Mouse (Mus musculus) lung, embryonic 16.5 days (tissue): Measurements from ENCODE around the gene Zfp62. TPM values are rescaled to one million over a fixed set of nuclear protein-coding genes. Genes with fewer than 3 reads are reported as not detected.
A peak's percentile ranks its signal among the peaks of the same experiment; 100 is the strongest.

Experiments used
- ATAC-seq: fragments of 200-750 bp; cut with Nextera tagmentation; 2 replicates; pipeline ENCODE4 v1.8.0; 2017; ENCODE audit warnings: low read depth, mild to moderate bottlenecking, moderate library complexity
- H3K27ac ChIP-seq: fragments of 300-500 bp; sonication (generic); 2 replicates; pipeline ENCODE4 v1.5.1; 2014; ENCODE audit warnings: mild to moderate bottlenecking, control low read depth, low read length
- H3K27me3 ChIP-seq: fragments of 300-500 bp; sonication (generic); 2 replicates; pipeline ENCODE4 v1.6.1; 2014; ENCODE audit warnings: low read depth, low read length, mixed read lengths; ENCODE audit not compliant: control insufficient read depth, insufficient read depth
- H3K36me3 ChIP-seq: fragments of 300-500 bp; sonication (generic); 2 replicates; pipeline ENCODE4 v1.6.1; 2014; ENCODE audit warnings: low read length; ENCODE audit not compliant: control insufficient read depth, insufficient read depth
- H3K4me1 ChIP-seq: fragments of 300-500 bp; sonication (generic); replicated peaks from 2 replicates; pipeline ENCODE4 v1.6.1; 2014; ENCODE audit warnings: low read length, mixed read lengths; ENCODE audit not compliant: control insufficient read depth, insufficient read depth
- H3K4me2 ChIP-seq: fragments of 300-500 bp; sonication (generic); 2 replicates; pipeline ENCODE4 v1.6.1; 2014; ENCODE audit warnings: low read depth, low read length, control low read depth
- H3K4me3 ChIP-seq: fragments of 300-500 bp; sonication (generic); 2 replicates; pipeline ENCODE4 v1.5.1; 2014; ENCODE audit warnings: mild to moderate bottlenecking, low read length, control low read depth
- H3K9ac ChIP-seq: fragments of 300-500 bp; sonication (generic); 2 replicates; pipeline ENCODE4 v1.6.1; 2014; ENCODE audit warnings: low read length, control low read depth
- H3K9me3 ChIP-seq: fragments of 300-500 bp; sonication (generic); 2 replicates; pipeline ENCODE4 v1.6.1; 2016; ENCODE audit warnings: low read length; ENCODE audit not compliant: control insufficient read depth
- WGBS: fragments of 180-500 bp; shearing (Covaris S2); extraction: QIAGEN DNeasy Blood & Tissue Kit; methylation state at CpG from one replicate; pipeline ENCODE4 v1.1.7; 2014; 5-methylcytosine and 5-hydroxymethylcytosine counted together
- polyA plus RNA-seq: library from polyadenylated mRNA; unstranded; fragments of >200 nt; fragmentation: Nextera tagmentation; extraction: Ambion mirVana; gene quantifications from 2 replicates; pipeline ENCODE4 v1.2.1, GENCODE M21; 2015

The Zfp62 gene
- polyA plus RNA-seq, 1 experiment from 2014 or later, result 38.2 TPM

- WGBS, result 55% methylated on average over 3 of the region's 3 CpGs
- H3K4me3 ChIP-seq, result no peak overlapping the region
- no peak for ATAC-seq
These were observed 32.5 kb downstream of the Zfp62 start for GRCm38 (mm10) chr11:49235459-49236207.

GRCm38 (mm10) chr11:49236891-49237290, 33.8 kb downstream of the Zfp62 start:
- H3K27ac ChIP-seq, result no peak overlapping the region

More at GRCm38 (mm10) chr11:49235459-49236207, 32.5 kb downstream of the Zfp62 start:
- Histone ChIP-seq H3K9me3 (no peaks in the 10 kb centered on the region), H3K36me3 (no peaks in the 10 kb centered on the region), H3K4me2 (no peak overlapping the region), H3K27ac (no peak overlapping the region), H3K27me3 (no peaks in the 10 kb centered on the region), H3K4me1 (peaks cover 2% of the 10 kb centered on the region; the same call in 1 of the 2 replicates), H3K9ac (no peak overlapping the region)

GRCm38 (mm10) chr11:49237532-49237931, 34.4 kb downstream of the Zfp62 start:
- Histone ChIP-seq H3K4me1 (peaks cover 2% of the 10 kb centered on the region; the same call in 1 of the 2 replicates), H3K27me3 (no peaks in the 10 kb centered on the region), H3K36me3 (no peaks in the 10 kb centered on the region), H3K9ac (no peak overlapping the region), H3K9me3 (no peaks in the 10 kb centered on the region), H3K4me3 (no peak overlapping the region), H3K4me2 (no peak overlapping the region), H3K27ac (no peak overlapping the region)
- ATAC-seq, result no peak
- WGBS, result 41% methylated on average over 2 of the region's 2 CpGs

More at GRCm38 (mm10) chr11:49236891-49237290, 33.8 kb downstream of the Zfp62 start:
- no peaks in the 10 kb centered on the region for H3K36me3 ChIP-seq
- no peak for ATAC-seq
- no peak overlapping the region for H3K4me2 ChIP-seq
- H3K4me1 ChIP-seq, result peaks cover 2% of the 10 kb centered on the region; the same call in 1 of the 2 replicates
- no peak overlapping the region for H3K4me3 ChIP-seq
- H3K9ac ChIP-seq, result no peak overlapping the region
- H3K9me3 ChIP-seq, result no peaks in the 10 kb centered on the region
- 52% methylated on average over 1 of the region's 1 CpGs for whole genome bisulfite sequencing
- H3K27me3 ChIP-seq, result no peaks in the 10 kb centered on the region

GRCm38 (mm10) chr11:49240310-49240709, 37.2 kb downstream of the Zfp62 start:
- H3K9me3 ChIP-seq, result no peaks in the 10 kb centered on the region
- ATAC-seq, result no peak
- no peaks in the 10 kb centered on the region for H3K27me3 ChIP-seq
- no peak overlapping the region for H3K27ac ChIP-seq
- H3K4me3 ChIP-seq, result no peak overlapping the region
- H3K4me1 ChIP-seq, result peaks cover 12% of the 10 kb centered on the region
- no peaks in the 10 kb centered on the region for H3K36me3 ChIP-seq
- WGBS, result 61% methylated on average over 1 of the region's 1 CpGs
- no peak overlapping the region for H3K4me2 ChIP-seq
- H3K9ac ChIP-seq, result no peak overlapping the region

GRCm38 (mm10) chr11:49240874-49241273, 37.8 kb downstream of the Zfp62 start:
- H3K36me3 ChIP-seq, result no peaks in the 10 kb centered on the region
- no peaks in the 10 kb centered on the region for H3K9me3 ChIP-seq
- no peak overlapping the region for H3K9ac ChIP-seq
- no peaks in the 10 kb centered on the region for H3K27me3 ChIP-seq
- ATAC-seq, result no peak
- WGBS, result 73% methylated on average over 4 of the region's 4 CpGs
- H3K4me1 ChIP-seq, result peaks cover 17% of the 10 kb centered on the region
- H3K27ac ChIP-seq, result no peak overlapping the region
- H3K4me3 ChIP-seq, result no peak overlapping the region
- H3K4me2 ChIP-seq, result no peak overlapping the region

GRCm38 (mm10) chr11:49241471-49241870, 38.4 kb downstream of the Zfp62 start:
- peaks cover 21% of the 10 kb centered on the region for H3K4me1 ChIP-seq
- no peak overlapping the region for H3K4me3 ChIP-seq
- no peak overlapping the region for H3K9ac ChIP-seq
- no peaks in the 10 kb centered on the region for H3K9me3 ChIP-seq
- no peaks in the 10 kb centered on the region for H3K27me3 ChIP-seq
- WGBS, result 80% methylated on average over 1 of the region's 1 CpGs
- no peaks in the 10 kb centered on the region for H3K36me3 ChIP-seq
- H3K27ac ChIP-seq, result no peak overlapping the region
- no peak overlapping the region for H3K4me2 ChIP-seq
- no peak for ATAC-seq

GRCm38 (mm10) chr11:49242944-49243626, 40.0 kb downstream of the Zfp62 start:
- Histone ChIP-seq H3K27me3 (no peaks in the 10 kb centered on the region), H3K4me3 (peak overlapping the region; percentile 60), H3K4me1 (peaks cover 35% of the 10 kb centered on the region), H3K9me3 (no peaks in the 10 kb centered on the region), H3K9ac (peak overlapping the region; percentile 79), H3K36me3 (no peaks in the 10 kb centered on the region), H3K27ac (peak overlapping the region; percentile 98), H3K4me2 (peak overlapping the region; percentile 66)
- ATAC-seq, result no peak
- 19% methylated on average over 11 of the region's 11 CpGs for WGBS

GRCm38 (mm10) chr11:49243727-49244594, 40.9 kb downstream of the Zfp62 start, which contains the start of gene Mgat1:
Mgat1 (plus strand) TSS chr11:49244191.
- Histone ChIP-seq H3K4me3 (peak within 1 kb of the TSS; percentile 60), H3K36me3 (no peaks in the 10 kb centered on the region), H3K9me3 (no peaks in the 10 kb centered on the region), H3K4me1 (peaks cover 43% of the 10 kb centered on the region), H3K9ac (peak within 1 kb of the TSS; percentile 79), H3K4me2 (peak within 1 kb of the TSS; percentile 66), H3K27ac (peak within 1 kb of the TSS; percentile 98), H3K27me3 (no peaks in the 10 kb centered on the region)
- ATAC-seq, result peak; percentile 94
- WGBS, result under 1% methylated on average over 56 of the region's 60 CpGs

GRCm38 (mm10) chr11:49244595-49244930, 41.5 kb downstream of the Zfp62 start:
- ATAC-seq, result peak; percentile 0; the same call in 1 of the 2 replicates
- no peaks in the 10 kb centered on the region for H3K27me3 ChIP-seq
- peak overlapping the region; percentile 79 for H3K9ac ChIP-seq
- no peaks in the 10 kb centered on the region for H3K9me3 ChIP-seq
- H3K4me3 ChIP-seq, result peak overlapping the region; percentile 60
- no peaks in the 10 kb centered on the region for H3K36me3 ChIP-seq
- H3K4me2 ChIP-seq, result peak overlapping the region; percentile 66
- H3K4me1 ChIP-seq, result peaks cover 50% of the 10 kb centered on the region
- 0% methylated on average over 4 of the region's 4 CpGs for whole genome bisulfite sequencing
- H3K27ac ChIP-seq, result peak overlapping the region; percentile 98
